Mouse (Mus musculus) spleen, postnatal 36 days (tissue): Measurements from ENCODE around the gene 4632433K11Rik.

Experiments
- DNase-seq, 2 experiments: peaks; one replicate each; pipeline ENCODE4 v3.0.0; 2022; ENCODE audit warnings: low spot score in 2 of 2, mixed read lengths in 1 of 2

Gene 4632433K11Rik

GRCm38 (mm10) chr7:5020000-5020681, 13.8 kb upstream of the 4632433K11Rik start, which contains the start of the genes Zfp865 and Ccdc106:
Gene Zfp865 (plus strand): TSS chr7:5020376.
Gene Ccdc106 (plus strand): TSS chr7:5020553.
- peak; percentile 99 for DNase-seq

- DNase-seq = peak in 1 of 2 experiments; percentile 28
Observed at GRCm38 (mm10) chr7:5020685-5021084, 13.2 kb upstream of the 4632433K11Rik start.

DNA sequence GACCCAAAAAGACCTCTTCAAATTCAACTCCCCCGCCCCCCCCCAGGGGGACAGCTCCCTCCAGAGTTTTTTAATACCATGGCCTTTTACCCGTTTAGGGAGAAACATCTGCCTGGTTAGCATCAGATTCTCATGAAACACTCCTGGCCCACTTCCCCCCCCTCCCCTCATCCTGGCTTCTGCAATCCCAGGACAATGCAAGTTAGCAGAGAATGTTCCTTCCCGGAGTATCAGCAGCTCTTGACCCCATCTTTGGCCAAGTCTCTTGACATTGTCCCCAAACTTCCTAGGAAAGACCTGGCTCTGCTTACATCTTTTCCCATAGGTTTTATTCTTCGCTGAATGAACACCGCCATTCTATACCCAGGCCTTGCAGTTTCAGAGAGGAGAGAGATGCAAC, 12.7 kb upstream of the 4632433K11Rik start:
- no peak for DNase-seq

- DNase-seq = no peak
Observed at GRCm38 (mm10) chr7:5029543-5029942, 4.4 kb upstream of the 4632433K11Rik start.

- no peak for DNase-seq
Observed at GRCm38 (mm10) chr7:5029946-5030345, 4.0 kb upstream of the 4632433K11Rik start.

DNA sequence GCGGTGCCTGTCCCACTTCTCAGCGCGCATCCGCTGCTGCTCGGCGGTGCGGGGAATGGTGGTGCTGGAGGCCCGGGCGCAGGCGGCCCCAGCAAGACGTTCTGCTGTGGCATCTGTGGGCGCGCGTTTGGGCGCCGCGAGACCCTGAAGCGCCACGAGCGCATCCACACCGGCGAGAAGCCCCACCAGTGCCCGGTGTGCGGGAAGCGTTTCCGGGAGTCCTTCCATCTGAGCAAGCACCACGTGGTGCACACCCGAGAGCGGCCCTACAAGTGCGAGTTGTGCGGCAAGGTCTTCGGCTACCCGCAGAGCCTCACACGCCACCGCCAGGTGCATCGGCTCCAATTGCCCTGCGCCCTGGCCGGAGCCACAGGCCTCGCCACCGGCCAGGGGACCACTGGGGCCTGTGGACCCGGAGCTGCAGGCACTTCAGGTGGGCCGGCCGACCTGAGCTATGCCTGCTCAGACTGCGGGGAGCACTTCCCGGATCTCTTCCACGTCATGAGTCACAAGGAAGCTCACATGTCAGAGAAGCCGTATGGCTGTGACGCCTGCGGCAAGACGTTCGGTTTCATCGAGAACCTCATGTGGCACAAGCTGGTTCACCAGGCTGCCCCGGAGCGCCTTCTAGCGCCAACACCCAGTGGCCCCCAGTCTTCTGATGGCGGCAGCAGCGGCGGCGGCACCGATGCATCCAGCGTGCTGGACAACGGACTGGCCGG, 3.2 kb upstream of the 4632433K11Rik start:
- DNase-seq = no peak

DNA sequence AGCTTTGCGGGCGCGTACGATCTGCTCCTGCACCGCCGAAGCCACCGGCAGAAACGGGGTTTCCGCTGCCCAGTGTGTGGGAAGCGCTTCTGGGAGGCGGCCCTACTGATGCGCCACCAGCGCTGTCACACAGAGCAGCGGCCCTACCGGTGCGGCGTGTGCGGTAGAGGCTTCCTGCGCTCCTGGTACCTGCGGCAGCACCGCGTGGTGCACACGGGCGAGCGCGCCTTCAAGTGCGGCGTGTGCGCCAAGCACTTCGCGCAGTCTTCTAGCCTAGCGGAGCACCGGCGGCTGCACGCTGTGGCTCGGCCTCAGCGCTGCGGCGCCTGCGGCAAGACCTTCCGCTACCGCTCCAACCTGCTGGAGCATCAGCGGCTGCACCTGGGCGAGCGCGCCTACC, 2.4 kb upstream of the 4632433K11Rik start:
- DNase-seq = no peak

DNA sequence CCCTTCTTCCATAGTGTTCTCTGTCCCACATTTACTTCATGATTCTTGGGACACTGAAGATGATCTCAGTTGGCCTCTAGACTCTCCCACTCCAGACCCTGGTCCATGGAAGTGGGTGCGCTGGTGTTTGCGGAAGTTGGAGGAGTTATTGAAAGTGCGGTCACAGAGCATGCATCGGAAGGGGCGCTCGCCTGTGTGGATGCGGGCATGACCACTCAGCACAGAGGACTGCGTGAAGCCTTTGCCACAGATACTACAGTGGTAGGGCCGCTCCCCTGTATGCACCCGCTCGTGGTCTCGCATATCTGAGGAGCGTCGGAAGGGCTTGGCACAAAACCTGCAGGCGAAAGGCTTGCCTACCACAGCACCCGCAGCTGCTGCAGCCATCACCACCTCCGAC, 1.7 kb downstream of the 4632433K11Rik start:
- DNase-seq = no peak

- DNase-seq = no peak
Observed at GRCm38 (mm10) chr7:5036136-5036535, 2.2 kb downstream of the 4632433K11Rik start.

- no peak for DNase-seq
Observed at GRCm38 (mm10) chr7:5037026-5037425, 3.1 kb downstream of the 4632433K11Rik start.

- DNase-seq = no peak
Observed at GRCm38 (mm10) chr7:5037467-5037866, 3.5 kb downstream of the 4632433K11Rik start.

- peak; percentile 92 to 94 for DNase-seq
Observed at GRCm38 (mm10) chr7:5038109-5038732, 4.3 kb downstream of the 4632433K11Rik start, which contains the start of gene Zfp784. Gene Zfp784 (minus strand): TSS chr7:5038446.

DNA sequence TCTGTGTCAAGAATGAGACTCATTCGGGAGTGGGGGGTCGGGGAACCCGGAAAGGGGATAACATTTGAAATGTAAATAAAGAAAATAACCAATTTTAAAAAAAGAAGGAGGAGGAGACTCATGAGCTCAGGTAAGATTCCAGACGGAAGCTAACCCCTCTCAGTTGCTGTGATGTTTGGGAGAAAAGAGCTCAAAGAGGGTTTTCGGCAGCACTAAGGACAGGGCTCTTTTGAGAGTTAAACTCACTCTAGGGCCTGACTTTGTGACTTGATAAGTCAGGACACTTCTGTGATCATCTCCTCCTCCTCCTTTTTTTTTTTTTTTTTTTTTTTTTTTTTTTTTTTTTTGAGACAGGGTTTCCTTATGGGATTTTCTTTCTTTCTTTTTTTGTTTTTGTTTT, 5.0 kb downstream of the 4632433K11Rik start:
- no peak for DNase-seq

DNA sequence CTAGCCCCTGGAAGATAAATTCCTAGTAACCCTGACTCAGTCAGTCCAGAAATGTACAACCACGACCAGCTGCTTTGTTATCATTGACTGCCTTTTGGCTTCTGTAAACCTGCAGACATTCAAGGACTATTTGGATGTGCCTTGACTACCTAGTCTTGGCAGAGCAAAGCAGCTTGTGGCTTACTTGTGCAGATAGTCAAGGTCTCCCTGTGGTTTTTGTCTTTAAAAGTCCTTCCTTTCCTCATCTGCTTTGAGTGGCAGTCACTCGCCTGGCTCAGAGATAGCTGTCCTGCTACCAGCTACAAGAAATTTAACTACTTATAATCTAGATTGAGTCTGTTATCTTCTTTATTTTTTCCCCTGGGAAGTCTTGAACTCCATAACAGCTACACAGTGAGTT, 11.1 kb downstream of the 4632433K11Rik start:
- DNase-seq = no peak

GRCm38 (mm10) chr7:5046112-5046511, 12.2 kb downstream of the 4632433K11Rik start:
- no peak for DNase-seq

GRCm38 (mm10) chr7:5047313-5047712, 13.4 kb downstream of the 4632433K11Rik start:
- peak; percentile 41 to 63 for DNase-seq

- peak; percentile 43 to 47 for DNase-seq
Observed at GRCm38 (mm10) chr7:5051193-5052192, 17.6 kb downstream of the 4632433K11Rik start, which contains the start of gene Zfp580. Gene Zfp580 (plus strand): TSS chr7:5051538.

DNA sequence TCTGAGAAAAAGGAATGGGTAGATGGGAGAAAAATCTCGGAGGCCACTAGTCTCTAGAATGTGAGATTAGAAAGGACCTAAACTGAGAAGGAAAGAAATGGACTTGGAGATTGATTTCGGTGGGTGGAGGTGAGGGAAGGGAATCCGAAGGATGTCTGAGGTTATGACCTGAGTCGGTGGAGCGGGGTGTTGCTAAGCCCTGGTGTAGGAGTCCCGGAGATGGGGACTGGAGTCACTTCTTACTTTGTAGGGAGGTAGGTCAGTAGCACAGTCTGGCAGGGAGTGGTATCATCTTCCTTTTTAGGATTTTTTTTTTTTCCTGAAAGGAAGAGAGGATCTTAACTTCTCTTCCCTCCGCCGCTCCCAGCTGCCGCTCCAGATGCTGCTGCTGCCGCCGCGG, 18.5 kb downstream of the 4632433K11Rik start:
- DNase-seq = no peak

- DNase-seq = no peak
Observed at GRCm38 (mm10) chr7:5052931-5053343, 19.0 kb downstream of the 4632433K11Rik start.

DNA sequence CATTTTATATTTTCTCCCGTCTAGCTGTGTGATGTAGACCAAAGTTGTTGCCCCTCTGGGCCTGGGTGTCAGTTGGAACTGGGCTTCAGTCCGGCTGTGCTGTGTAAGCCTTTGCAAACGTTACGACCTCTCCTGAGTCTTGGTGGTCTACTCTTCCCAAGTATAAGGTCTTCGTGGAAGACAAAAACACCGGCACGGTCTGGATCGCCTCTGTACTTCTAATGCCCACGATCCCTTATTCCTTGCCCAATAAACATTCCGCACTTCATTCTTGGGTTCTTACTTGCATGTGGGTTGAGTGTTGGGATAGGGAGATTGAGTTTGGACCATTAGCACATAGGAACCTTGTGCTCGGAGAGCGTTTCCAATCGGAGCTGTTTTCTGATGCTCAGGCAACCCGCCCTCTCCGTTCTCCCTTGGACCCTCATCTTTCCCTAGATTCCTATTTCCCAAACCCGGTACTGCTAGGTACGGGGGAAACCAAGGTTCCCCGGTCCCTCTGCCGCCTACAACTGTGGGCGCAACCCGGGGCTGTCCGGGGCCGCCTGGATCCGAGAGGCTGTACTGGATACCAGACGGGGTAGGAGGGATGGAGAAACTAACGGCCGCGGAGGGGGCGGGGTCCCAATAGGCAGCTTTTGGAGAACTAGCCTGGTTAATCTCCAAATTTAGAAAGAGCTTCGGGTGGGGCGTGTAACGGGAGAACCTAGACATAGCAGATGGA, 19.7 kb downstream of the 4632433K11Rik start:
- no peak for DNase-seq
